Mouse (Mus musculus) spleen, adult 2 months (tissue): ENCODE data around the gene Gm20388. TPM values are rescaled to one million over a fixed set of nuclear protein-coding genes. Genes with fewer than 3 reads are reported as not detected.
A peak's percentile ranks its signal among the peaks of the same experiment; 100 is the strongest.

Source experiments
- DNase-seq, 2 experiments: peaks; one replicate each; pipeline versions ENCODE4 v3.0.0 to v3.0.0-alpha.2; 2012 to 2021; ENCODE audit warnings: low spot score in 2 of 2, low read depth in 1 of 2
- H3K27ac ChIP-seq: fragments of 200-500 bp; 2 replicates; pipeline ENCODE4 v1.5.1; 2012; ENCODE audit warnings: low read length, inconsistent platforms; ENCODE audit not compliant: insufficient read depth
- H3K27me3 ChIP-seq: fragments of 200-500 bp; 2 replicates; pipeline ENCODE4 v1.6.1; 2012; ENCODE audit warnings: mild to moderate bottlenecking, moderate library complexity, low read length, inconsistent platforms; ENCODE audit not compliant: control insufficient read depth, insufficient read depth
- H3K36me3 ChIP-seq: fragments of 200-500 bp; 2 replicates; pipeline ENCODE4 v1.6.1; 2012; ENCODE audit warnings: mild to moderate bottlenecking, low read length, inconsistent platforms; ENCODE audit not compliant: control insufficient read depth, insufficient read depth
- H3K4me1 ChIP-seq: fragments of 200-500 bp; 2 replicates; pipeline ENCODE4 v1.6.1; 2011; ENCODE audit warnings: inconsistent platforms; ENCODE audit not compliant: control insufficient read depth, insufficient read depth, insufficient read length
- H3K4me3 ChIP-seq: fragments of 200-500 bp; 2 replicates; pipeline ENCODE4 v1.5.1; 2011; ENCODE audit warnings: mild to moderate bottlenecking, inconsistent platforms; ENCODE audit not compliant: insufficient read depth, insufficient read length; ENCODE audit errors: extremely low read depth
- CTCF ChIP-seq: fragments of 200-500 bp; IDR thresholded peaks from 2 replicates; pipeline ENCODE4 v1.5.1; 2011; ENCODE audit warnings: mild to moderate bottlenecking, inconsistent platforms; ENCODE audit not compliant: insufficient read depth, insufficient read length, insufficient replicate concordance; ENCODE audit errors: extremely low read depth
- POLR2A ChIP-seq: fragments of 200-500 bp; IDR thresholded peaks from 2 replicates; pipeline ENCODE4 v1.6.1; 2011; ENCODE audit warnings: low read depth, low read length, inconsistent platforms
- WGBS: fragments of 180-500 bp; shearing (Covaris S2); methylation state at CpG from one replicate; pipeline ENCODE4 v1.1.7; 2018; 5-methylcytosine and 5-hydroxymethylcytosine counted together
- polyA plus RNA-seq: library from polyadenylated mRNA; depleted of rRNA; stranded (reverse); fragments of >200 nt; gene quantifications from 2 replicates; pipeline ENCODE4 v1.2.3, GENCODE M21; 2012

The Gm20388 gene
- polyA plus RNA-seq, 1 experiment = 26.1 TPM

DNA sequence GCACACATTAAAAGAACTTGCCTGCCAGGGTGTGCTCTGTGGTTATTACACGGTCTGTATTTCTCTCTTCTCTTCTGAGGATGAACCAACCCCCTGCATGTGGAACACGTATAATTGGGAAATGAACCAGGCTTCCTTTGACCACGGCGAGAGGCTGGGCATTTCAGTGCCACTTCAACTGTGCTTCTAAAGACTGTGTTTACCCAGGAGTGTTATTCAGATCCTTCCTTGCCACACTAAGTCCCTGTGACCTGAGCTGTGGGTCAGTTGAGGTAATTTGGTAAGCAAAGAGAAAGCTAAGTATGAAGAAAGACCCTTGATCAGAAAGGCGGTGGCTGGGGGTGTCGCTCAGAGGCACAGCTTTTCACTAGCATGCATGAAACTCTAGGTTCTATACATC, 29.3 kb upstream of the Gm20388 start:
- Histone ChIP-seq H3K4me3 (no peak overlapping the region), H3K27ac (no peak overlapping the region), H3K36me3 (peaks cover 4% of the 10 kb centered on the region; the same call in 1 of the 2 replicates), H3K4me1 (no peaks in the 10 kb centered on the region), H3K27me3 (no peaks in the 10 kb centered on the region)
- no peak for DNase-seq
- WGBS = 64% methylated on average over 6 of the region's 6 CpGs
- TF ChIP-seq CTCF (no peak), POLR2A (no peak)

GRCm38 (mm10) chr8:119881917-119882316, 28.7 kb upstream of the Gm20388 start:
- Histone ChIP-seq H3K27ac (no peak overlapping the region), H3K4me3 (no peak overlapping the region), H3K27me3 (no peaks in the 10 kb centered on the region), H3K4me1 (no peaks in the 10 kb centered on the region), H3K36me3 (0 out of 2 replicates have a peak, but pooled peaks cover 3% of the 10 kb centered on the region)
- WGBS = 93% methylated on average over 8 of the region's 8 CpGs
- DNase-seq = no peak
- no peak for TF ChIP-seq POLR2A
- TF ChIP-seq CTCF = no peak

DNA sequence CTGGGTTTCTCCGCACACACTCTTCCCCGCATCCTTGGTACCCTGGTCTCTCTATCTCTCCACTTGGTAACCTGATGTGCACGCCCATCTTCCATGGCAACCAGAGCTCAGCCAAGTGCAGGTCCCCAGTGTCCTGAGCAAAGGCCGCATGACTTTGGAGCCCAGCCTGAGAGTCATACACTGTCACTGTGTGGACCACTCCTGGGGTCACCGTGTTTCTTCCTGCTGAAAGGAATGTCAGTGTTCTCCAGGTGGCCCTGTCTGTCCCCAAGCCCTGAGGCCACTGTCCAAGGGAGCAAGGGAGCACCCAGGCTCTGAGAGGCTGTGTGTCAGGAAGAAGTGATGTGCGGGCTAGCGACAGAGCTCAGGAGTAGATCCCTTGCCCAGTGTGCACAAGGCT, 27.4 kb upstream of the Gm20388 start:
- no peak overlapping the region for H3K27ac ChIP-seq
- H3K4me1 ChIP-seq = no peaks in the 10 kb centered on the region
- WGBS = 93% methylated on average over 7 of the region's 7 CpGs
- DNase-seq = no peak
- TF ChIP-seq POLR2A (no peak), CTCF (no peak)
- 0 out of 2 replicates have a peak, but pooled peaks cover 1% of the 10 kb centered on the region for H3K36me3 ChIP-seq
- no peaks in the 10 kb centered on the region for H3K27me3 ChIP-seq
- no peak overlapping the region for H3K4me3 ChIP-seq

DNA sequence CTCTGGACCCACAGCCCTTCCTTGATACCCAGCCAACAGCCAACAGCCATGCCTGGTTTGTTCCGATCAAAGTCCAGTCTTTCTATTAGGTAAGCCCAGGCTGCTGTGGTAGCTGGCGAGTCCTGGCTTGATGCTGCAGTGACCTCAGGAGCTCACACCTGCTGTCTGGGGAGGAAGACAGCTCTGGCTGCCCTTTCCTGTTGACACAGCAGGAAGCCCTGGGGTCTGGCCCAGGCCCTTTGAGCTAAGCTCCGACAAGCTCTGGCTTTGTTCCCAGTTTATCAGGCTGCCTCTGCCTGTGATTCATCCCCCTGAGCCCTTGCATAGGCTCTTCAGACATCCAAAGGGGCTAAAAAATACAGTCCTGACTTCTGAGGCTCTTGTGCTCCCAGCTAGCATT, 25.0 kb upstream of the Gm20388 start:
- Histone ChIP-seq H3K27me3 (no peaks in the 10 kb centered on the region), H3K4me1 (no peaks in the 10 kb centered on the region), H3K36me3 (no peaks in the 10 kb centered on the region), H3K27ac (no peak overlapping the region), H3K4me3 (no peak overlapping the region)
- TF ChIP-seq POLR2A (no peak), CTCF (no peak)
- WGBS = 49% methylated on average over 3 of the region's 3 CpGs
- no peak for DNase-seq

DNA sequence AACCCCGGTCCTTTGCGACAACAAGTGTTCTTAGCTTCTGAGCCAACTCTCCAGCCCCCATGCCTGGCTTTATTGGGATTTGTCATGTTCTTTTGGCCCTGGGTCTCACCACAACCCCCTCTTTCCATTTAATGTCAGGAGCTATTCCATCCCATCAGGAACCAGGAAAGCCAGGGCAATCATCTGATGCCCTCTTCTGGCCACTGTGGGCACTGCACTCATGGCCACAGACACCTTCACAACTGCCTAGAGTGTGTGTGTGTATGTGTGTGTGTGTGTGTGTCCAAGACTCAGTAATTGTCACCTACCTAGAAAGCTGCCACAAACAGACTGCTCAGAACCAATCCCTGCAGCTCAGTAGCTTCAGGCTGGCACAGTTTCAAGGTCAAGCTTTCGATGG, 23.5 kb upstream of the Gm20388 start:
- no peak for TF ChIP-seq POLR2A
- peak; percentile 51; the same call in 1 of the 2 replicates for TF ChIP-seq CTCF
- H3K27me3 ChIP-seq = no peaks in the 10 kb centered on the region
- H3K4me3 ChIP-seq = no peak overlapping the region
- H3K4me1 ChIP-seq = no peaks in the 10 kb centered on the region
- no peak for DNase-seq
- no peak overlapping the region for H3K27ac ChIP-seq
- H3K36me3 ChIP-seq = no peaks in the 10 kb centered on the region
- 95% methylated on average over 3 of the region's 3 CpGs for WGBS

DNA sequence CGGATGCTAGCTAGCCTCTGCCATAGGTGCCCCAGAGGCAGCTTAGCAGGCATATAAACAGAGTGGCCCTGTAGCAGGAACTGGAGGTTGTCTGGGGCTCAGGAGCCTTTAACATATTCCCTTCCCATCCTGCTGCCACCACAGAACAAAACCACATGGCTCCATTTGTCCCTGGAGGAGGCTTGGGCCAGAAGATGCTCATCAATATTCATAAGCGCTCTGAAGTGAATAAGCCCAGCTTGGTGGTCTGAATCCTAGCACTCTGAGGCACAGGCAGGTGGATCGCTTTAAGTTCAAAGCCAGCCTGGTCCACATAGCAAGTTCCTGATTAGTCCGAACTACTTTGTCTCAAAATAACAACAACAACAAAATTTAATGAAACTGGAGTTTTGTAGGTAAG, 22.6 kb upstream of the Gm20388 start:
- Histone ChIP-seq H3K27ac (no peak overlapping the region), H3K27me3 (no peaks in the 10 kb centered on the region), H3K36me3 (no peaks in the 10 kb centered on the region), H3K4me3 (no peak overlapping the region), H3K4me1 (no peaks in the 10 kb centered on the region)
- DNase-seq = no peak
- 84% methylated on average over 4 of the region's 4 CpGs for WGBS
- TF ChIP-seq CTCF (no peak), POLR2A (no peak)

DNA sequence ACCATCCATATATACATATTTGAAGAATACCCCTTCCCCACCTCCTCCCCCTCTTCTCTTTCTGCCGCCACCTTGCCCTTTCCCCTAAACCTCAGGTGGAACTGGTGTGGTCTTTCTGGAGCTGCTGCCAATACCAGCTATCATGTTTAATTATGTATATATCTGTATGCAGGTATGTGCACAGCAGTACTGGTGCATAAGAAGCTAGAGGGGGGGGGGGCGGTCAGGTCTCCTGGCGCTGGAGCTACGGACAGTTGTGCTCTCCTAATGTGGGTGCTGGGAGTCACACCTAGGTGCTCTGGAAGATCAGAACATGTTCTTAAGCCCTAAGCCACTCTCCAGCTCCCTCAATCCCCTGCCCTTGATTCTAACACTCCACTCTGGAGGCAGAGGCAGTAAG, 13.6 kb upstream of the Gm20388 start:
- 90% methylated on average over 4 of the region's 4 CpGs for WGBS
- no peak for DNase-seq
- no peak overlapping the region for H3K27ac ChIP-seq
- no peaks in the 10 kb centered on the region for H3K36me3 ChIP-seq
- TF ChIP-seq POLR2A = no peak
- TF ChIP-seq CTCF = no peak
- peaks cover 2% of the 10 kb centered on the region; the same call in 1 of the 2 replicates for H3K4me1 ChIP-seq
- no peaks in the 10 kb centered on the region for H3K27me3 ChIP-seq
- no peak overlapping the region for H3K4me3 ChIP-seq
